Mouse (Mus musculus) CH12.LX (cell line): Measurements from ENCODE around the gene Ssh3.
A peak's percentile ranks its signal among the peaks of the same experiment; 100 is the strongest.

Source experiments
- CTCF ChIP-seq, 2 experiments: IDR thresholded peaks in 1 of 2; conservative IDR thresholded peaks in 1 of 2; 2 replicates each; pipeline ENCODE4 v1.5.1; 2011 to 2012; ENCODE audit warnings: low read depth in 2 of 2, low read length in 2 of 2, improper control_type of control experiment in 1 of 2, inconsistent platforms in 1 of 2, mild to moderate bottlenecking in 1 of 2, moderate library complexity in 1 of 2
- MAX ChIP-seq: IDR thresholded peaks from 2 replicates; pipeline ENCODE4 v1.6.1; 2011; ENCODE audit warnings: low read length, improper control_type of control experiment
- MYC ChIP-seq: IDR thresholded peaks from 2 replicates; pipeline ENCODE4 v1.6.1; 2011; ENCODE audit warnings: low read depth, mild to moderate bottlenecking, improper control_type of control experiment, low read length
- POLR2A ChIP-seq: IDR thresholded peaks from 2 replicates; pipeline ENCODE4 v1.6.1; 2011; ENCODE audit warnings: low read depth, mild to moderate bottlenecking, improper control_type of control experiment, low read length
- UBTF ChIP-seq: IDR thresholded peaks from 2 replicates; pipeline ENCODE4 v1.6.1; 2012; ENCODE audit warnings: low read depth, mild to moderate bottlenecking, inconsistent platforms, low read length, improper control_type of control experiment, moderate library complexity
- ZC3H11A ChIP-seq: IDR thresholded peaks from 2 replicates; pipeline ENCODE4 v1.6.1; 2012; ENCODE audit warnings: low read depth, mild to moderate bottlenecking, inconsistent platforms, low read length, improper control_type of control experiment

- TF ChIP-seq CTCF (conservative IDR thresholded peaks at IDR 0.05 in 1 of 2, IDR thresholded peaks at IDR 0.05 in 1 of 2; ENCODE audit: low read depth in 2 of 2, low read length in 2 of 2) (peak; percentile 89 to 98), MAX (no peak), MYC (no peak), ZC3H11A (peak; percentile 73), UBTF (no peak), POLR2A (no peak)
Observed at GRCm38 (mm10) chr19:4227894-4228678, 40.9 kb downstream of the Ssh3 start.
